Mouse (Mus musculus) limb, embryonic 14.5 days (tissue): Measurements from ENCODE around the gene Fam178b. TPM values are rescaled to one million over a fixed set of nuclear protein-coding genes. Genes with fewer than 3 reads are reported as not detected.
"Not testable (repeated sequence)": the region's sequence is repeated elsewhere in the genome, so short reads cannot be mapped to it uniquely, and the experiment has no call there.

ENCODE experiments used
- ATAC-seq: fragments of 200-750 bp; cut with Nextera tagmentation; 2 replicates; pipeline ENCODE4 v1.8.0; 2017; ENCODE audit warnings: low read depth, moderate number of reproducible peaks, moderate TSS enrichment; ENCODE audit not compliant: low FRiP score
- DNase-seq: peaks from one replicate; pipeline ENCODE4 v3.0.0-alpha.2; 2015; ENCODE audit warnings: low spot score
- H3K27ac ChIP-seq: fragments of 300-500 bp; sonication (generic); replicated peaks from 2 replicates; pipeline ENCODE4 v1.5.1; 2014; ENCODE audit warnings: low read depth, mild to moderate bottlenecking, low read length, moderate library complexity, mixed read lengths
- H3K27me3 ChIP-seq: fragments of 300-500 bp; sonication (generic); 2 replicates; pipeline ENCODE4 v1.6.1; 2014; ENCODE audit warnings: low read length, mixed read lengths; ENCODE audit not compliant: control insufficient read depth, insufficient read depth
- H3K36me3 ChIP-seq: fragments of 300-500 bp; sonication (generic); 2 replicates; pipeline ENCODE4 v1.6.1; 2014; ENCODE audit warnings: mild to moderate bottlenecking, low read length, moderate library complexity, mixed read lengths; ENCODE audit not compliant: control insufficient read depth, insufficient read depth
- H3K4me1 ChIP-seq: fragments of 300-500 bp; sonication (generic); 2 replicates; pipeline ENCODE4 v1.6.1; 2014; ENCODE audit warnings: antibody characterized with exemption, low read length, mixed read lengths; ENCODE audit not compliant: control insufficient read depth, insufficient read depth
- H3K4me2 ChIP-seq: fragments of 300-500 bp; sonication (generic); replicated peaks from 2 replicates; pipeline ENCODE4 v1.6.1; 2014; ENCODE audit warnings: low read depth, mild to moderate bottlenecking, low read length, moderate library complexity; ENCODE audit not compliant: severe bottlenecking
- H3K4me3 ChIP-seq: fragments of 300-500 bp; sonication (generic); replicated peaks from 2 replicates; pipeline ENCODE4 v1.5.1; 2014; ENCODE audit warnings: low read length
- H3K9ac ChIP-seq: fragments of 300-500 bp; sonication (generic); 2 replicates; pipeline ENCODE4 v1.6.1; 2014; ENCODE audit warnings: mild to moderate bottlenecking, low read depth, low read length, moderate library complexity; ENCODE audit not compliant: severe bottlenecking
- H3K9me3 ChIP-seq: fragments of 300-500 bp; sonication (generic); 2 replicates; pipeline ENCODE4 v1.6.1; 2016; ENCODE audit warnings: low read length; ENCODE audit not compliant: control insufficient read depth
- POLR2A ChIP-seq: fragments of 200-500 bp; IDR thresholded peaks from 2 replicates; pipeline ENCODE4 v1.8.0; 2012; ENCODE audit warnings: inconsistent platforms, mild to moderate bottlenecking, moderate library complexity, borderline replicate concordance; ENCODE audit not compliant: insufficient read depth, insufficient read length; ENCODE audit errors: extremely low read depth
- WGBS: fragments of 180-500 bp; shearing (Covaris S2); extraction: QIAGEN DNeasy Blood & Tissue Kit; methylation state at CpG from one replicate; pipeline ENCODE4 v1.1.7; 2014; 5-methylcytosine and 5-hydroxymethylcytosine counted together
- polyA plus RNA-seq, 2 experiments: library from polyadenylated mRNA; depleted of rRNA in 1 of 2; stranded (reverse) in 1 of 2; unstranded in 1 of 2; fragments of >200 nt; fragmentation: Nextera tagmentation in 1 of 2; extraction: Ambion mirVana in 1 of 2; gene quantifications; 2 replicates each; pipeline versions ENCODE4 v1.2.1 to v1.2.3; 2012 to 2014

Gene Fam178b
- polyA plus RNA-seq, 2 experiments: 0.67 to 1.5 TPM

GRCm38 (mm10) chr1:36671260-36671659, 11.7 kb downstream of the Fam178b start:
- no peak for ATAC-seq
- Histone ChIP-seq H3K9me3 (no peaks in the 10 kb centered on the region), H3K27ac (no peak overlapping the region), H3K4me3 (no peak overlapping the region), H3K4me2 (no peak overlapping the region), H3K27me3 (no peaks in the 10 kb centered on the region), H3K4me1 (no peaks in the 10 kb centered on the region), H3K36me3 (no peaks in the 10 kb centered on the region), H3K9ac (no peak overlapping the region)
- WGBS: 92% methylated on average over 10 of the region's 10 CpGs
- no peak for DNase-seq
- no peak for TF ChIP-seq POLR2A

GRCm38 (mm10) chr1:36670256-36670655, 12.7 kb downstream of the Fam178b start:
- H3K4me2 ChIP-seq: no peak overlapping the region
- ATAC-seq: no peak
- DNase-seq: no peak
- no peaks in the 10 kb centered on the region for H3K9me3 ChIP-seq
- 53% methylated on average over 4 of the region's 4 CpGs for WGBS
- no peak for TF ChIP-seq POLR2A
- H3K27me3 ChIP-seq: no peaks in the 10 kb centered on the region
- no peak overlapping the region for H3K27ac ChIP-seq
- no peaks in the 10 kb centered on the region for H3K36me3 ChIP-seq
- H3K4me3 ChIP-seq: no peak overlapping the region
- no peaks in the 10 kb centered on the region for H3K4me1 ChIP-seq
- no peak overlapping the region for H3K9ac ChIP-seq

- H3K9me3 ChIP-seq, H3K27ac ChIP-seq, H3K36me3 ChIP-seq, DNase-seq, H3K4me2 ChIP-seq, H3K4me1 ChIP-seq, H3K4me3 ChIP-seq, H3K9ac ChIP-seq, ATAC-seq, H3K27me3 ChIP-seq: not testable (repeated sequence)
- 45% methylated on average over 4 of the region's 4 CpGs for WGBS
Observed at GRCm38 (mm10) chr1:36668007-36668406, 15.0 kb downstream of the Fam178b start.

- 40% methylated on average over 4 of the region's 4 CpGs for WGBS
- ATAC-seq (no peak), DNase-seq (no peak)
- TF ChIP-seq POLR2A: no peak
- Histone ChIP-seq H3K27ac (no peak overlapping the region), H3K9ac (no peak overlapping the region), H3K4me3 (no peak overlapping the region), H3K36me3 (no peaks in the 10 kb centered on the region), H3K4me2 (no peak overlapping the region), H3K9me3 (no peaks in the 10 kb centered on the region; the same call in 1 of the 2 replicates), H3K4me1 (no peaks in the 10 kb centered on the region), H3K27me3 (no peaks in the 10 kb centered on the region)
Observed at GRCm38 (mm10) chr1:36665934-36666333, 17.0 kb downstream of the Fam178b start.

GRCm38 (mm10) chr1:36665165-36665723, 17.7 kb downstream of the Fam178b start:
- H3K9me3 ChIP-seq: no peaks in the 10 kb centered on the region; the same call in 1 of the 2 replicates
- H3K36me3 ChIP-seq: no peaks in the 10 kb centered on the region
- no peak overlapping the region for H3K4me2 ChIP-seq
- no peak overlapping the region for H3K4me3 ChIP-seq
- H3K4me1 ChIP-seq: no peaks in the 10 kb centered on the region
- no peak overlapping the region for H3K27ac ChIP-seq
- H3K27me3 ChIP-seq: no peaks in the 10 kb centered on the region
- ATAC-seq (no peak), DNase-seq (no peak)
- WGBS: 75% methylated on average over 11 of the region's 11 CpGs
- no peak overlapping the region for H3K9ac ChIP-seq
- no peak for TF ChIP-seq POLR2A

GRCm38 (mm10) chr1:36664457-36664856, 18.5 kb downstream of the Fam178b start:
- H3K9me3 ChIP-seq: no peaks in the 10 kb centered on the region; the same call in 1 of the 2 replicates
- no peaks in the 10 kb centered on the region for H3K36me3 ChIP-seq
- ATAC-seq (no peak), DNase-seq (no peak)
- H3K27ac ChIP-seq: no peak overlapping the region
- H3K27me3 ChIP-seq: no peaks in the 10 kb centered on the region
- 66% methylated on average over 4 of the region's 4 CpGs for WGBS
- no peaks in the 10 kb centered on the region for H3K4me1 ChIP-seq
- no peak overlapping the region for H3K4me3 ChIP-seq
- no peak overlapping the region for H3K9ac ChIP-seq
- TF ChIP-seq POLR2A: no peak
- no peak overlapping the region for H3K4me2 ChIP-seq
